ENCODE assay signal across 23 mouse cellular contexts in genomic region chr19:10427431-10427830, GRCm38 (mm10). TPM values are rescaled to one million over a fixed set of nuclear protein-coding genes. Genes with fewer than 3 reads are reported as not detected.
DNase-seq lines count a peak whose midpoint lies in the region; ATAC-seq lines count a peak whose summit lies in the region.
"Had no signal": no experiment of that assay in that cellular context is flagged by ENCODE, and none has a peak within 500 bp of the region (broad histone marks: within the 10 kb centered on the region; RNA-seq: fewer than 3 reads in every experiment).

No protein-coding gene starts in this region.

- H3K36me3 ChIP-seq in intestine, embryonic 15.5 days = no peaks in the 10 kb centered on the region
- H3K36me3 ChIP-seq in limb, embryonic 12.5 days = no peaks in the 10 kb centered on the region
- H3K36me3 ChIP-seq: embryonic facial prominence, embryonic 15.5 days; G1E; hindbrain, embryonic 15.5 days; liver, embryonic 12.5 days; midbrain, embryonic 15.5 days had no signal

- H3K4me1 ChIP-seq in intestine, embryonic 15.5 days (replicated peaks) = peaks cover 64% of the 10 kb centered on the region
- peaks cover 47% of the 10 kb centered on the region for H3K4me1 ChIP-seq in limb, embryonic 12.5 days (replicated peaks)

- H3K4me2 ChIP-seq in intestine, embryonic 15.5 days (replicated peaks) = no peak overlapping the region
- H3K4me2 ChIP-seq in limb, embryonic 12.5 days = no peak overlapping the region
- H3K4me2 ChIP-seq: embryonic facial prominence, embryonic 15.5 days; hindbrain, embryonic 15.5 days; liver, embryonic 12.5 days; midbrain, embryonic 15.5 days had no signal

- ATAC-seq in intestine, embryonic 15.5 days = no peak
- no peak for ATAC-seq in limb, embryonic 12.5 days (ENCODE audit: insufficient number of reproducible peaks, insufficient read depth, low FRiP score, low TSS enrichment, low read depth)
- ATAC-seq: activated CD4-positive, CD25-positive, alpha-beta regulatory T cell, adult 4 months; forebrain, embryonic 16.5 days; liver, embryonic 12.5 days; midbrain, embryonic 15.5 days had no signal

- intact Hi-C loops in left cerebral cortex, postnatal 25 days (cut with DNase I) = no loop called here

- peak overlapping the region; percentile 73 for H3K27ac ChIP-seq in intestine, embryonic 15.5 days
- H3K27ac ChIP-seq in limb, embryonic 12.5 days = peak overlapping the region; percentile 56
- H3K27ac ChIP-seq: embryonic facial prominence, embryonic 15.5 days; heart, adult 2 months; hindbrain, embryonic 15.5 days; liver, embryonic 12.5 days; midbrain, embryonic 15.5 days had no signal

- DNase-seq in gastrocnemius, postnatal 25 days = peak; percentile 47
- no peak for DNase-seq in gastrocnemius, adult 8-10 months (ENCODE audit: low spot score in 2 of 2)
- DNase-seq in kidney, postnatal 10 days = peak; percentile 53
- no peak for DNase-seq in kidney, adult 18-20 months
- no peak for DNase-seq in left cerebral cortex, postnatal 25 days (ENCODE audit: low spot score in 2 of 2)
- DNase-seq: adrenal gland, postnatal 14 days; heart, adult 2 months; heart, postnatal 36 days; lung, adult 2 months; retina, postnatal 1 day; right cerebral cortex, postnatal 4 days; thymus, postnatal 25 days had no signal

- WGBS in intestine, embryonic 15.5 days = 36% methylated on average over 9 of the region's 9 CpGs
- WGBS in limb, embryonic 12.5 days = 46% methylated on average over 9 of the region's 9 CpGs

- no peaks in the 10 kb centered on the region for H3K9me3 ChIP-seq in intestine, embryonic 15.5 days
- no peaks in the 10 kb centered on the region for H3K9me3 ChIP-seq in limb, embryonic 12.5 days
- H3K9me3 ChIP-seq: embryonic facial prominence, embryonic 15.5 days; G1E; hindbrain, embryonic 15.5 days; liver, embryonic 12.5 days; megakaryocyte, embryonic 14.5 days; midbrain, embryonic 15.5 days had no signal

- H3K9ac ChIP-seq in intestine, embryonic 15.5 days = no peak overlapping the region
- H3K9ac ChIP-seq in limb, embryonic 12.5 days (replicated peaks) = no peak overlapping the region
- H3K9ac ChIP-seq: embryonic facial prominence, embryonic 15.5 days; hindbrain, embryonic 15.5 days; liver, embryonic 12.5 days; midbrain, embryonic 15.5 days had no signal

- H3K27me3 ChIP-seq in intestine, embryonic 15.5 days (replicated peaks) = no peaks in the 10 kb centered on the region
- H3K27me3 ChIP-seq in limb, embryonic 12.5 days = peaks cover 43% of the 10 kb centered on the region
- H3K27me3 ChIP-seq: hindbrain, embryonic 15.5 days; midbrain, embryonic 15.5 days had no signal

- no peak overlapping the region for H3K4me3 ChIP-seq in intestine, embryonic 15.5 days (replicated peaks)
- H3K4me3 ChIP-seq in limb, embryonic 12.5 days (replicated peaks) = no peak overlapping the region
- H3K4me3 ChIP-seq: embryonic facial prominence, embryonic 15.5 days; heart, adult 2 months; hindbrain, embryonic 15.5 days; liver, embryonic 12.5 days; megakaryocyte, embryonic 14.5 days; midbrain, embryonic 15.5 days had no signal

RNA-seq across cellular contexts. Expression of gene Lrrc10b, which starts 29.8 kb away (rescaled TPM):
- total RNA-seq in gastrocnemius, postnatal 25 days (2021) = under 1 TPM; 0.13 to 0.38 TPM
- under 1 TPM in 2 of 4 experiments, not detected in 2; 0.19 to 0.48 TPM for total RNA-seq in gastrocnemius, adult 8-10 months (2022)
- 0.56 and 0.62 TPM in 2 replicates for polyA plus RNA-seq in intestine, embryonic 15.5 days (2015; fragmentation: Nextera tagmentation; extraction: Ambion mirVana)
- polyA plus RNA-seq in limb, embryonic 12.5 days (2016; fragmentation: Nextera tagmentation; extraction: Ambion mirVana) = 0.10 and 0.26 TPM in 2 replicates
- 10 to 100 TPM in 1 of 2 experiments, 1 to 10 TPM in 1; 4.8 to 30.6 TPM for total RNA-seq in left cerebral cortex, postnatal 25 days (2021)
- total RNA-seq: G1E had no signal
- polyA plus RNA-seq: activated CD4-positive, CD25-positive, alpha-beta regulatory T cell, adult 4 months; G1E had no signal

RNA-seq across cellular contexts. Expression of gene Syt7, which starts 38.5 kb away (rescaled TPM):
- 1 to 10 TPM; 1.9 to 4.1 TPM for total RNA-seq in gastrocnemius, postnatal 25 days (2021)
- 1 to 10 TPM; 1.7 to 3.9 (median 2.8) TPM for total RNA-seq in gastrocnemius, adult 8-10 months (2022)
- polyA plus RNA-seq in intestine, embryonic 15.5 days (2015; fragmentation: Nextera tagmentation; extraction: Ambion mirVana) = 1.7 and 3.1 TPM in 2 replicates
- polyA plus RNA-seq in limb, embryonic 12.5 days (2016; fragmentation: Nextera tagmentation; extraction: Ambion mirVana) = 0.33 and 0.84 TPM in 2 replicates
- 100 to 1,000 TPM; 309 to 332 TPM for total RNA-seq in left cerebral cortex, postnatal 25 days (2021)
- polyA plus RNA-seq: G1E had no signal

RNA-seq across cellular contexts. Expression of gene Ppp1r32, which starts 55.3 kb away (rescaled TPM):
- under 1 TPM; 0.90 to 0.91 TPM for total RNA-seq in gastrocnemius, postnatal 25 days (2021)
- total RNA-seq in gastrocnemius, adult 8-10 months (2022) = under 1 TPM; 0.35 to 0.92 (median 0.46) TPM
- polyA plus RNA-seq in intestine, embryonic 15.5 days (2015; fragmentation: Nextera tagmentation; extraction: Ambion mirVana) = 0.68 and 1.4 TPM in 2 replicates
- not detected in 2 replicates for polyA plus RNA-seq in limb, embryonic 12.5 days (2016; fragmentation: Nextera tagmentation; extraction: Ambion mirVana)
- total RNA-seq in left cerebral cortex, postnatal 25 days (2021) = 1 to 10 TPM in 1 of 2 experiments, under 1 TPM in 1; 0.80 to 1.1 TPM
- polyA plus RNA-seq: heart, embryonic 14.5 days; liver, embryonic 12.5 days had no signal

Comparison
In these comparisons a context has a peak if more than half of its experiments do, and no peak if none do; other contexts are left out.
1. DNase-seq: peak in gastrocnemius, postnatal 25 days (single experiment) and kidney, postnatal 10 days (single experiment); none in gastrocnemius, adult 8-10 months (0 of 2), kidney, adult 18-20 months (single experiment) and left cerebral cortex, postnatal 25 days (0 of 2).
2. RNA of gene Syt7, which starts 38.5 kb away (total RNA-seq): 309 to 332 TPM in left cerebral cortex, postnatal 25 days; 1.9 to 4.1 TPM in gastrocnemius, postnatal 25 days and 1.7 to 3.9 TPM in gastrocnemius, adult 8-10 months; every median in the first group is over 10 times any median in the second.